Mouse (Mus musculus): ENCODE measurements at regions not wholly inside any gene's neighbourhood (a gene's known extent, or its start where the extent isn't known, plus 50 kb on each side); places are given as distances from the start of the nearest gene placed in this dataset.

GRCm38 (mm10) chr2:146787132-146787810 lies 68.4 kb upstream of the Kiz start:
- TF ChIP-seq CTCF (IDR thresholded peaks at IDR 0.05; ENCODE audit: extremely low read depth, insufficient read depth, low read length): no peak
- TF ChIP-seq POLR2A (IDR thresholded peaks at IDR 0.05; ENCODE audit: extremely low read depth, insufficient read depth, low read length): no peak
